Mouse (Mus musculus): Measurements from ENCODE around the gene Sfxn5. TPM values are rescaled to one million over a fixed set of nuclear protein-coding genes. Genes with fewer than 3 reads are reported as not detected.

The Sfxn5 gene
- polyA plus RNA-seq, 1 experiment from 2014 or later, result 8.0 TPM

GRCm38 (mm10) chr6:85237001-85237400 is 96.2 kb downstream of the Sfxn5 start:
- no peak overlapping the region for H3K27ac ChIP-seq (ENCODE audit: low read length)
- 42% methylated on average over 5 of the region's 5 CpGs for WGBS
- H3K4me1 ChIP-seq (ENCODE audit: insufficient read depth, low read depth, low read length), result no peaks in the 10 kb centered on the region
- no peaks in the 10 kb centered on the region for H3K36me3 ChIP-seq (ENCODE audit: insufficient read depth, low read length)
- no peak overlapping the region for H3K9ac ChIP-seq (replicated peaks; ENCODE audit: low read depth)
- no peak overlapping the region for H3K4me2 ChIP-seq (replicated peaks; ENCODE audit: low read depth, low read length)
- ATAC-seq (no peak), DNase-seq (ENCODE audit: low spot score) (peak; percentile 23)
- no peak overlapping the region for H3K4me3 ChIP-seq (ENCODE audit: low read depth, low read length)
- H3K9me3 ChIP-seq (ENCODE audit: low read length), result no peaks in the 10 kb centered on the region
- no peaks in the 10 kb centered on the region for H3K27me3 ChIP-seq (replicated peaks; ENCODE audit: insufficient read depth, low read length)
- TF ChIP-seq CTCF (IDR thresholded peaks at IDR 0.05), result peak; percentile 55
- TF ChIP-seq EP300 (IDR thresholded peaks at IDR 0.05), result no peak

GRCm38 (mm10) chr6:85234796-85235195 is 98.4 kb downstream of the Sfxn5 start:
- Histone ChIP-seq H3K36me3 (ENCODE audit: insufficient read depth, low read length) (no peaks in the 10 kb centered on the region), H3K9ac (replicated peaks; ENCODE audit: low read depth) (no peak overlapping the region), H3K27me3 (replicated peaks; ENCODE audit: insufficient read depth, low read length) (no peaks in the 10 kb centered on the region), H3K9me3 (ENCODE audit: low read length) (no peaks in the 10 kb centered on the region), H3K4me1 (ENCODE audit: insufficient read depth, low read depth, low read length) (no peaks in the 10 kb centered on the region), H3K4me2 (replicated peaks; ENCODE audit: low read depth, low read length) (no peak overlapping the region), H3K27ac (ENCODE audit: low read length) (no peak overlapping the region), H3K4me3 (ENCODE audit: low read depth, low read length) (no peak overlapping the region)
- 43% methylated on average over 5 of the region's 5 CpGs for WGBS
- DNase-seq (ENCODE audit: low spot score), result no peak
- ATAC-seq, result no peak
- no peak for TF ChIP-seq CTCF (IDR thresholded peaks at IDR 0.05)
- no peak for TF ChIP-seq EP300 (IDR thresholded peaks at IDR 0.05)

GRCm38 (mm10) chr6:85232836-85233623 is 100.2 kb downstream of the Sfxn5 start:
- peak; percentile 28 for DNase-seq (ENCODE audit: low spot score)
- Histone ChIP-seq H3K9me3 (ENCODE audit: low read length) (no peaks in the 10 kb centered on the region), H3K36me3 (ENCODE audit: insufficient read depth, low read length) (no peaks in the 10 kb centered on the region), H3K9ac (replicated peaks; ENCODE audit: low read depth) (no peak overlapping the region), H3K4me1 (ENCODE audit: insufficient read depth, low read depth, low read length) (no peaks in the 10 kb centered on the region), H3K27ac (ENCODE audit: low read length) (no peak overlapping the region), H3K27me3 (replicated peaks; ENCODE audit: insufficient read depth, low read length) (no peaks in the 10 kb centered on the region), H3K4me2 (replicated peaks; ENCODE audit: low read depth, low read length) (no peak overlapping the region), H3K4me3 (ENCODE audit: low read depth, low read length) (no peak overlapping the region)
- 34% methylated on average over 7 of the region's 7 CpGs for WGBS
- ATAC-seq, result peak; percentile 64
- TF ChIP-seq EP300 (IDR thresholded peaks at IDR 0.05) (no peak), CTCF (IDR thresholded peaks at IDR 0.05) (no peak)

GRCm38 (mm10) chr6:85232045-85232444 is 101.2 kb downstream of the Sfxn5 start:
- TF ChIP-seq CTCF (IDR thresholded peaks at IDR 0.05), result no peak
- TF ChIP-seq EP300 (IDR thresholded peaks at IDR 0.05), result no peak
- H3K36me3 ChIP-seq (ENCODE audit: insufficient read depth, low read length), result no peaks in the 10 kb centered on the region
- H3K4me2 ChIP-seq (replicated peaks; ENCODE audit: low read depth, low read length), result no peak overlapping the region
- WGBS, result 73% methylated on average over 4 of the region's 4 CpGs
- DNase-seq (ENCODE audit: low spot score), result no peak
- H3K4me1 ChIP-seq (ENCODE audit: insufficient read depth, low read depth, low read length), result no peaks in the 10 kb centered on the region
- H3K9ac ChIP-seq (replicated peaks; ENCODE audit: low read depth), result no peak overlapping the region
- no peaks in the 10 kb centered on the region for H3K27me3 ChIP-seq (replicated peaks; ENCODE audit: insufficient read depth, low read length)
- no peaks in the 10 kb centered on the region for H3K9me3 ChIP-seq (ENCODE audit: low read length)
- H3K4me3 ChIP-seq (ENCODE audit: low read depth, low read length), result no peak overlapping the region
- no peak overlapping the region for H3K27ac ChIP-seq (ENCODE audit: low read length)
- ATAC-seq, result no peak

- no peak for DNase-seq (ENCODE audit: low spot score)
- no peaks in the 10 kb centered on the region for H3K36me3 ChIP-seq (ENCODE audit: insufficient read depth, low read length)
- H3K27me3 ChIP-seq (replicated peaks; ENCODE audit: insufficient read depth, low read length), result no peaks in the 10 kb centered on the region
- H3K9me3 ChIP-seq (ENCODE audit: low read length), result no peaks in the 10 kb centered on the region
- no peak for TF ChIP-seq CTCF (IDR thresholded peaks at IDR 0.05)
- no peak for TF ChIP-seq EP300 (IDR thresholded peaks at IDR 0.05)
- whole genome bisulfite sequencing, result 30% methylated on average over 5 of the region's 6 CpGs
- no peak overlapping the region for H3K4me2 ChIP-seq (replicated peaks; ENCODE audit: low read depth, low read length)
- H3K9ac ChIP-seq (replicated peaks; ENCODE audit: low read depth), result no peak overlapping the region
- no peaks in the 10 kb centered on the region for H3K4me1 ChIP-seq (ENCODE audit: insufficient read depth, low read depth, low read length)
- ATAC-seq, result no peak
- H3K4me3 ChIP-seq (ENCODE audit: low read depth, low read length), result no peak overlapping the region
- H3K27ac ChIP-seq (ENCODE audit: low read length), result no peak overlapping the region
Measured at GRCm38 (mm10) chr6:85231469-85231868, 101.8 kb downstream of the Sfxn5 start.

- no peak overlapping the region for H3K4me3 ChIP-seq (ENCODE audit: low read depth, low read length)
- no peaks in the 10 kb centered on the region for H3K9me3 ChIP-seq (ENCODE audit: low read length)
- 36% methylated on average over 3 of the region's 3 CpGs for WGBS
- H3K36me3 ChIP-seq (ENCODE audit: insufficient read depth, low read length), result no peaks in the 10 kb centered on the region
- no peaks in the 10 kb centered on the region for H3K4me1 ChIP-seq (ENCODE audit: insufficient read depth, low read depth, low read length)
- H3K4me2 ChIP-seq (replicated peaks; ENCODE audit: low read depth, low read length), result no peak overlapping the region
- TF ChIP-seq EP300 (IDR thresholded peaks at IDR 0.05) (no peak), CTCF (IDR thresholded peaks at IDR 0.05) (no peak)
- ATAC-seq (no peak), DNase-seq (ENCODE audit: low spot score) (no peak)
- H3K27me3 ChIP-seq (replicated peaks; ENCODE audit: insufficient read depth, low read length), result no peaks in the 10 kb centered on the region
- no peak overlapping the region for H3K27ac ChIP-seq (ENCODE audit: low read length)
- H3K9ac ChIP-seq (replicated peaks; ENCODE audit: low read depth), result no peak overlapping the region
Measured at GRCm38 (mm10) chr6:85230762-85231161, 102.5 kb downstream of the Sfxn5 start.
